Mouse (Mus musculus) neural tube, embryonic 11.5 days (tissue): Measurements from ENCODE around the gene Ttll5. TPM values are rescaled to one million over a fixed set of nuclear protein-coding genes. Genes with fewer than 3 reads are reported as not detected.
A peak's percentile ranks its signal among the peaks of the same experiment; 100 is the strongest.

Source experiments
- ATAC-seq: fragments of 200-750 bp; cut with Nextera tagmentation; 2 replicates; pipeline ENCODE4 v1.8.0; 2017; ENCODE audit warnings: moderate number of reproducible peaks, mild to moderate bottlenecking, moderate TSS enrichment, moderate library complexity; ENCODE audit not compliant: insufficient read depth, low FRiP score, low TSS enrichment
- DNase-seq: peaks from one replicate; pipeline ENCODE4 v3.0.0-alpha.2; 2015; ENCODE audit warnings: low spot score
- H3K27ac ChIP-seq: fragments of 300-500 bp; sonication (generic); 2 replicates; pipeline ENCODE4 v1.5.1; 2014; ENCODE audit warnings: low read depth, mild to moderate bottlenecking, low read length
- H3K27me3 ChIP-seq: fragments of 300-500 bp; sonication (generic); 2 replicates; pipeline ENCODE4 v1.6.1; 2014; ENCODE audit warnings: mild to moderate bottlenecking, low read length, mixed read lengths; ENCODE audit not compliant: control insufficient read depth, insufficient read depth
- H3K36me3 ChIP-seq: fragments of 300-500 bp; sonication (generic); 2 replicates; pipeline ENCODE4 v1.6.1; 2014; ENCODE audit warnings: mild to moderate bottlenecking, low read length, moderate library complexity, mixed read lengths; ENCODE audit not compliant: control insufficient read depth, insufficient read depth
- H3K4me1 ChIP-seq: fragments of 300-500 bp; sonication (generic); 2 replicates; pipeline ENCODE4 v1.6.1; 2014; ENCODE audit warnings: low read length, mixed read lengths; ENCODE audit not compliant: control insufficient read depth, insufficient read depth
- H3K4me2 ChIP-seq: fragments of 300-500 bp; sonication (generic); 2 replicates; pipeline ENCODE4 v1.6.1; 2014; ENCODE audit warnings: low read depth, mild to moderate bottlenecking, moderate library complexity
- H3K4me3 ChIP-seq: fragments of 300-500 bp; sonication (generic); 2 replicates; pipeline ENCODE4 v1.5.1; 2014; ENCODE audit warnings: low read depth, low read length
- H3K9ac ChIP-seq: fragments of 300-500 bp; sonication (generic); 2 replicates; pipeline ENCODE4 v1.6.1; 2014; ENCODE audit warnings: mild to moderate bottlenecking, low read length
- H3K9me3 ChIP-seq: fragments of 300-500 bp; sonication (generic); 2 replicates; pipeline ENCODE4 v1.6.1; 2016; ENCODE audit warnings: low read length; ENCODE audit not compliant: control insufficient read depth
- WGBS: fragments of 180-500 bp; shearing (Covaris S2); extraction: QIAGEN DNeasy Blood & Tissue Kit; methylation state at CpG from one replicate; pipeline ENCODE4 v1.1.7; 2014; 5-methylcytosine and 5-hydroxymethylcytosine counted together
- polyA plus RNA-seq: library from polyadenylated mRNA; unstranded; fragments of >200 nt; fragmentation: Nextera tagmentation; extraction: Ambion mirVana; gene quantifications from 2 replicates; pipeline ENCODE4 v1.2.1, GENCODE M21; 2014

The Ttll5 gene
- polyA plus RNA-seq, 1 experiment from 2014 or later, result 14.2 TPM

GRCm38 (mm10) chr12:86022282-86022984 is 198.0 kb downstream of the Ttll5 start:
- H3K9ac ChIP-seq, result no peak overlapping the region
- H3K27ac ChIP-seq, result no peak overlapping the region
- H3K9me3 ChIP-seq, result no peaks in the 10 kb centered on the region
- DNase-seq, result no peak
- H3K27me3 ChIP-seq, result no peaks in the 10 kb centered on the region
- no peaks in the 10 kb centered on the region for H3K4me1 ChIP-seq
- H3K36me3 ChIP-seq, result no peaks in the 10 kb centered on the region
- H3K4me3 ChIP-seq, result no peak overlapping the region
- 60% methylated on average over 9 of the region's 9 CpGs for WGBS
- H3K4me2 ChIP-seq, result no peak overlapping the region
- no peak for ATAC-seq

- Histone ChIP-seq H3K9ac (no peak overlapping the region), H3K27ac (no peak overlapping the region), H3K4me2 (no peak overlapping the region), H3K36me3 (no peaks in the 10 kb centered on the region), H3K27me3 (no peaks in the 10 kb centered on the region), H3K9me3 (no peaks in the 10 kb centered on the region), H3K4me1 (no peaks in the 10 kb centered on the region), H3K4me3 (no peak overlapping the region)
- WGBS, result 79% methylated on average over 4 of the region's 4 CpGs
- DNase-seq (peak; percentile 19), ATAC-seq (no peak)
These were observed 198.8 kb downstream of the Ttll5 start for GRCm38 (mm10) chr12:86023081-86023871.

- no peak overlapping the region for H3K4me3 ChIP-seq
- no peak overlapping the region for H3K9ac ChIP-seq
- no peak overlapping the region for H3K4me2 ChIP-seq
- DNase-seq, result peak; percentile 37
- no peaks in the 10 kb centered on the region for H3K4me1 ChIP-seq
- no peaks in the 10 kb centered on the region for H3K27me3 ChIP-seq
- no peaks in the 10 kb centered on the region for H3K9me3 ChIP-seq
- no peak for ATAC-seq
- 58% methylated on average over 4 of the region's 4 CpGs for WGBS
- no peak overlapping the region for H3K27ac ChIP-seq
- H3K36me3 ChIP-seq, result no peaks in the 10 kb centered on the region
These were observed 200.0 kb downstream of the Ttll5 start for GRCm38 (mm10) chr12:86024426-86024825.

GRCm38 (mm10) chr12:86025480-86025879 is 201.0 kb downstream of the Ttll5 start:
- H3K9me3 ChIP-seq, result no peaks in the 10 kb centered on the region
- H3K27ac ChIP-seq, result no peak overlapping the region
- no peaks in the 10 kb centered on the region for H3K4me1 ChIP-seq
- no peak overlapping the region for H3K9ac ChIP-seq
- no peak for DNase-seq
- H3K27me3 ChIP-seq, result no peaks in the 10 kb centered on the region
- no peaks in the 10 kb centered on the region for H3K36me3 ChIP-seq
- no peak for ATAC-seq
- no peak overlapping the region for H3K4me3 ChIP-seq
- WGBS, result 84% methylated on average over 6 of the region's 6 CpGs
- no peak overlapping the region for H3K4me2 ChIP-seq

GRCm38 (mm10) chr12:86027000-86027399 is 202.5 kb downstream of the Ttll5 start:
- WGBS, result 80% methylated on average over 5 of the region's 5 CpGs
- H3K4me2 ChIP-seq, result no peak overlapping the region
- H3K27ac ChIP-seq, result no peak overlapping the region
- no peaks in the 10 kb centered on the region for H3K9me3 ChIP-seq
- H3K4me3 ChIP-seq, result no peak overlapping the region
- no peaks in the 10 kb centered on the region for H3K4me1 ChIP-seq
- H3K36me3 ChIP-seq, result no peaks in the 10 kb centered on the region
- DNase-seq (peak; percentile 55), ATAC-seq (no peak)
- no peaks in the 10 kb centered on the region for H3K27me3 ChIP-seq
- no peak overlapping the region for H3K9ac ChIP-seq

GRCm38 (mm10) chr12:86027747-86028146 is 203.3 kb downstream of the Ttll5 start:
- no peaks in the 10 kb centered on the region for H3K4me1 ChIP-seq
- WGBS, result 81% methylated on average over 1 of the region's 1 CpGs
- no peak overlapping the region for H3K4me3 ChIP-seq
- no peak for DNase-seq
- no peak for ATAC-seq
- no peak overlapping the region for H3K4me2 ChIP-seq
- H3K27me3 ChIP-seq, result no peaks in the 10 kb centered on the region
- H3K36me3 ChIP-seq, result no peaks in the 10 kb centered on the region
- H3K27ac ChIP-seq, result no peak overlapping the region
- H3K9ac ChIP-seq, result no peak overlapping the region
- H3K9me3 ChIP-seq, result no peaks in the 10 kb centered on the region

- Histone ChIP-seq H3K4me1 (0 out of 2 replicates have a peak, but pooled peaks cover 2% of the 10 kb centered on the region), H3K9ac (no peak overlapping the region), H3K27ac (no peak overlapping the region), H3K9me3 (no peaks in the 10 kb centered on the region), H3K4me3 (no peak overlapping the region), H3K4me2 (no peak overlapping the region), H3K27me3 (no peaks in the 10 kb centered on the region), H3K36me3 (no peaks in the 10 kb centered on the region)
- WGBS, result 84% methylated on average over 5 of the region's 5 CpGs
- ATAC-seq (no peak), DNase-seq (no peak)
These were observed 206.5 kb downstream of the Ttll5 start for GRCm38 (mm10) chr12:86030932-86031331.

- ATAC-seq, result no peak
- no peak overlapping the region for H3K4me2 ChIP-seq
- H3K27me3 ChIP-seq, result no peaks in the 10 kb centered on the region
- H3K4me3 ChIP-seq, result no peak overlapping the region
- H3K9me3 ChIP-seq, result no peaks in the 10 kb centered on the region
- H3K27ac ChIP-seq, result no peak overlapping the region
- peaks cover 15% of the 10 kb centered on the region for H3K4me1 ChIP-seq
- no peaks in the 10 kb centered on the region for H3K36me3 ChIP-seq
- DNase-seq, result no peak
- H3K9ac ChIP-seq, result no peak overlapping the region
These were observed 211.1 kb downstream of the Ttll5 start for GRCm38 (mm10) chr12:86035586-86035985.
